Mouse (Mus musculus) ovary, postnatal 10 days (tissue): ENCODE data around the gene Olfr558.
A peak's percentile ranks its signal among the peaks of the same experiment; 100 is the strongest.

Experiments
- DNase-seq: peaks from one replicate; pipeline ENCODE4 v3.0.0; 2022; ENCODE audit warnings: low spot score

Gene Olfr558

GRCm38 (mm10) chr7:102701915-102702314 is at the start of gene Olfr558:
Gene Olfr558 (plus strand): TSS chr7:102702215.
- no peak for DNase-seq

DNA sequence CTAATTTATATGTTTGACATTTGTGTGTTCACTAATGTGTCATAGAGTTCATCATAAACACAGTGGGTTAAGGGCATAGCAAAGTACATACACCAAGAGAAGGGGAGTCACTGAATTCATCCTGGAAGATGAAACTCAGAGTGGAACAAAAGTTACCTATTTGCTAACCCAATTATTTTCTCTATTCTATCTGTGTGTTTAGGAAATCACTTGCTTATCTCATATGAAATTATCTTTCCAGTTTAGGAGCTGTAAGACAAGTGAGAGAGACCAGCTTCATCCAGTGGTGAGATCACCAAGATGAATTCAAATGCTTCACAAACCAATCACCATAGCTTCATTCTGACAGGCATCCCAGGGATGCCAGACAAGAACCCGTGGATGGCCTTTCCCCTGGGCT is 43.5 kb upstream of the Olfr558 start, which contains the start of gene Olfr555:
Gene Olfr555 (plus strand): TSS at position 301 of the 400 bp plus-strand sequence.
- DNase-seq: no peak

GRCm38 (mm10) chr7:102664599-102664998 is 37.4 kb upstream of the Olfr558 start, which contains the start of gene Olfr556:
Gene Olfr556 (plus strand): TSS chr7:102664899.
- DNase-seq: no peak

DNA sequence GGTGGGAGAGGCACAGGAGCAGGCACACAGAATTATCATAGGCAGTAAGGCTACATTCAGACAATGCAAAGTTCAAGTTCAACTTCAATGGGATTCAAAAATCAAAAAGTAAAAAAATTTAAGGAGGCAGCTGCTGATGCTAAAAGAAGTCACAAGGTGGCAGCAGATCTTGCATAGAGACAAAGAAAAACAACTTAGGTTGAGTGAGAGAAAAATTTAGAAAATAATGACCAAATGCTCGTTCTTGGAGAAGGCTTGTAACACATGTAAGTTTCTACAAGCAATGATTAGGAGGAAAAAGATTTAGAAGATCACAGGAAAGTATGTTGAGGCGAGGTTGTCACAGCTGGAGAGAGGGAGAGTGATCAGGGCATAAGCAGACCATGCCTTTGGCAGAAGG is 36.6 kb upstream of the Olfr558 start:
- no peak for DNase-seq

DNA sequence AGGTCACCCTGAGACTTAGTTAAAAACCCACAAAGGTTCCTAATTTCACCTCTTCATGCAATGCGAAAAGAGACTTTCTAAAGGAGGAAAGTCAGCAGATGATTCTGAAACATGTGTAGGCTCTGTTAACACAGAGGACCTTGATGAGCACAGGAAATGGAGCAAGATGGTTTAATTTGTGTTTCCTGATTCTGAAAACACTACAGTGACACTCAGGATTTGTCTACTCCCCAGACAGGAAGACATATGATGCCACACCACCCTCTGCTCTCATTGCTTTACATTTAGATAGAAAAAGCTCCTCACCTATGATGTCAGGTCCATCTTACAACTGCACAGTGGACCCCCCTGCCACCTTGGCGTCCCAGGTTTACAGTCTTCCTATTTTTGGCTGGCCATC is 25.8 kb upstream of the Olfr558 start:
- DNase-seq: no peak

DNA sequence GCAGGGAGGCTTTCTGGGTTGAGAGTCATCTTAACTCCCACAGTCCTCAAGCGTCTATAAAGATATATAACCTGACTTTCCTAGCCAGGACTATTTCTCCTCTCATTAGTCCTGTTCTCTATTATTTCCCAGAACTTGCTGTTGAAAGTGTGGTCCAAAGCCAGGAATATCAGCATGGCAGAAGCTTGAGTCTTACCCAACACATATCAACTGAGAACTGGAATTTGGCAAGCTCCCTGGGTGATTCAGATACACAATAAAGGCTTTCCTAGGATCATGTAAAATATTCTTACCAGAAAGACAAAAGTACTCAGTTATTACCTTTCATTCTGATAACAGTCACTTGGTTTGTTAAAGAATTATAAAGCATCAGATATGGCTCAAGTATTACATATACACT is 20.1 kb upstream of the Olfr558 start:
- DNase-seq: no peak

- DNase-seq: peak; percentile 66
Observed at GRCm38 (mm10) chr7:102686944-102687501, 15.0 kb upstream of the Olfr558 start, which contains the start of gene Trim68. Gene Trim68 (minus strand): TSS chr7:102687327.

- DNase-seq: no peak
Observed at GRCm38 (mm10) chr7:102695358-102696125, 6.5 kb upstream of the Olfr558 start, which contains the start of gene Olfr557. Gene Olfr557 (plus strand): TSS chr7:102695910.

- DNase-seq: no peak
Observed at GRCm38 (mm10) chr7:102698461-102698860, 3.6 kb upstream of the Olfr558 start.

DNA sequence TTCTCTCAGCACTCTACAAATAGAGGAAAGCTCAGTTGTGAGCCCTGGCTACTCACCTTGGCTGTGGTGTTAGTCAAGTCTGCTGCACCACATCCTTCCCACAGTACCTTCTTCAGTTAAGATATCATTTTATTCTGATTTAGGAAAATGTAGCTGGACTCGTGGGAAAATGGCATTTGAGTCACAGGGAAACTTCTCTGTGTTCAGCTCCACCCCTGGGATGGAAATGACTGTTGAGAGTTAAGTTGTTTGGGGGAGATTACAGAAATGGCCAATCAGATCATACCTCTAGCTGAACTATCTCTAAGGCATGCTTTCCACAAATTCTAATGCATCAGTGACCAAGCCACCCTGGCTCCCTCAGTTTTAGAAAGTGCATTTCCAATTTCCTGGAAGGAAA is 17.0 kb downstream of the Olfr558 start, which contains the start of gene Olfr33:
Gene Olfr33 (minus strand): TSS at position 101 of the 400 bp plus-strand sequence.
- no peak for DNase-seq

- DNase-seq: no peak
Observed at GRCm38 (mm10) chr7:102727391-102727790, 25.4 kb downstream of the Olfr558 start, which contains the start of gene Olfr559. Gene Olfr559 (minus strand): TSS chr7:102727491.

DNA sequence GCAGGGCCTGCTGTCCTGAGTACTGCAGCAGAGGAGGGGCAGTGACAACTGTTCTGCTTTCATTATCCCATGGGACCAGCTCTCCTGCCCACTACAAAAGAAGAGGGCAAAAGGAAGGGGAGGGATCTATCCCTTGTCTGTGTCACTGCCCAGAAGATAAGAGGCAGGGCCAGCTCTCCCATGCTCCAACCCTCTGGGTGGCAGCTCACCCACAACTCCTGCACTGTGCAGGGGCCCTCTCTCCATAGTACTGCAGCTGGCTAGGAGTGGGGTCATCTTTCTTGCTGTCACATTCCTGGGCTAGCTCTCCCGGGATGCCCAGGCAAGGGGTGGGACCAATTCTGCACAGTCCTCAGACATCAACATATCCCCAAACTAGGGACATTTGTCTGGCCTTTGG is 31.8 kb downstream of the Olfr558 start:
- DNase-seq: no peak

DNA sequence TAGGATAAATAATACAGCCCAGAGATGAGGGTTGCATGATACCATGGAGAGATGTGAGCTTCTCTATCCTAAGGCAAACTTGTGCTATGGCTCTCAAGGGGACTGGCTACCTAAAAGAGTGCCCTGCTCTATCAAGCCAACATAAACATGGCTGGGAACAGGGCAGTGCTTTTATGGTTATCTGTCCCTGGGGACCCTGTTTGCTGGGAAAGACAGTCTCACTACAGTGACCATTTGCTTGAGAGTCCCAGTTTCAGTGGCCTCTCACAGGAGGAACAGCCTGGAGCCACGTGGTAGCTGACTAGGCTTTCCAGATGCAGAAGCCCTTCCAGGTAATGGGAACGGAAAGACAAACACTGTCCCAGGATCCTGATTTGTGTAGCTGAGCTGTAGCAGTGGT is 35.7 kb downstream of the Olfr558 start:
- DNase-seq: no peak

GRCm38 (mm10) chr7:102752086-102752485 is 50.1 kb downstream of the Olfr558 start:
- DNase-seq: no peak

GRCm38 (mm10) chr7:102759266-102759665 is 57.3 kb downstream of the Olfr558 start, which contains the start of the genes Olfr560 and Olfr78:
Gene Olfr560 (minus strand): TSS chr7:102759366.
Gene Olfr78 (minus strand): TSS chr7:102759471.
- no peak for DNase-seq
